Mouse (Mus musculus): Measurements from ENCODE around the gene Scn9a. TPM values are rescaled to one million over a fixed set of nuclear protein-coding genes. Genes with fewer than 3 reads are reported as not detected.
A peak's percentile ranks its signal among the peaks of the same experiment; 100 is the strongest.

Scn9a gene
- polyA plus RNA-seq (2015; fragmentation: Nextera tagmentation; extraction: Ambion mirVana): 0.96 and 1.4 TPM in 2 replicates

DNA sequence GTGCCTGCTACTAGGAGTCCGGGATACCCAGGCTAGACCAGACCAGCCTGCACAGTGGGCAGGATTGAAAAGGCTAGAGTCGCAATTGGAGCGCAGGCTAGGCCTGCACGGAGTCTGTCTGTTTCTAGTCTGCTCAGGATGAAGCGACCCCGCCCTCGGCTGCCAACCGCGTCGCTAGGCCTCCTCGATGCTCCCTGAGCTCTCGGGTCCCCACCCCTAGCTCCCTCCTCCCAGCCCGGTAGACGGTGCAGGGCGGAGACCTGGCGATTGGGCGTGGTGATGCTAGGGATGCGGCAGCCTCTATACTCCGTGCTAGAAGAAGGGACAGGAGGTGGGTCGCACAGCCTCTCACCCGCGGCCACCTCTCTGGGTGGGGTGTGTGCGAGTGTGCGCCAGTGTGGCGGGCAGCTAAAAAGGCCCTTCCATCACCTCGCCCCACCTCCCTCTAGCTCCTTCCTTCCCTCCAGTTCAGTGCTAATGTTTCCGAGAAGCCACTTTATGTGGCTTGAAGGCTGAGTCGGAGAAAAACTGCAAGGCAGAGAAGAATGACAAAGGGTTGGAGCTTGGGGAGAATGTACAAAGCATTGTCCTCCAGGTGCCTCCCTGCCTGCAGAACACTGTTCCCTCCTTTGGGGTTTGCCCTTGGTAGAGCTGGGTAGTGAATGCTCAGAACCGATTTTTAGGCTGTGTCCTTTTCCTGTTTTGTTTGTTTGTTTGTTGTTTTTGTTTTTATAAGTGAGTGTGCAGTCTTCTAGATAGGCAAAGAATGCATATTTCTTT, at the start of gene Scn9a:
Scn9a (minus strand) TSS at position 383 of the 780 bp plus-strand sequence.
- WGBS: 2% methylated on average over 28 of the region's 29 CpGs
- no peak within 1 kb of the TSS for H3K9ac ChIP-seq

DNA sequence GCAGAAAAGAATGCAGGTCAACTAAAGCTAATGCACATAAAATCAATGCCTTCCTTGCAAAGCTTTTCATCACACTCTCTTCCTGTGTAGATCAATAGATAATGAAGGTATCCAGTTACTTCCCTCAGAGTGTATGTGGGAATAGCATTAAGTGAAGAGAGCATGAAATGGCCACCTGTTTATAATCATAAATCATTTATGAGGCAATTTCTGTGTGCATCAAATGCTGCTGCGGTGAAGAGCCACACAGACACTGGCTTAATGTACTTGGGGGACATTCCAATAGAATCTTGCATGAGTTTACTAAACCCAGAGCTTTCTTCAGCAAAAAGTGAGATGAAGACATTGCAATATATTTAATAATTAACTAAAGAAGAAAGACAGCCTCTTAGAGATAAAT, 27.2 kb upstream of the Scn9a start:
- no peak overlapping the region for H3K9ac ChIP-seq
- H3K27ac ChIP-seq: no peak overlapping the region
- no peaks in the 10 kb centered on the region for H3K4me1 ChIP-seq
- H3K4me2 ChIP-seq: no peak overlapping the region
- ATAC-seq (replicated peaks; ENCODE audit: low FRiP score): no peak
- whole genome bisulfite sequencing: 73% methylated on average over 1 of the region's 1 CpGs
- H3K36me3 ChIP-seq: no peaks in the 10 kb centered on the region
- no peaks in the 10 kb centered on the region for H3K27me3 ChIP-seq
- no peak overlapping the region for H3K4me3 ChIP-seq (replicated peaks)
- H3K9me3 ChIP-seq (replicated peaks): no peaks in the 10 kb centered on the region

More for the DNA sequence above, at the start of gene Scn9a:
- Histone ChIP-seq H3K4me3 (replicated peaks) (peak within 1 kb of the TSS; percentile 39), H3K36me3 (no peaks in the 10 kb centered on the region), H3K9me3 (replicated peaks) (no peaks in the 10 kb centered on the region), H3K27ac (no peak within 1 kb of the TSS), H3K4me2 (peak within 1 kb of the TSS; percentile 82), H3K27me3 (peaks cover 14% of the 10 kb centered on the region), H3K4me1 (peaks cover 10% of the 10 kb centered on the region)
- peak; percentile 94 for ATAC-seq (replicated peaks; ENCODE audit: low FRiP score)

DNA sequence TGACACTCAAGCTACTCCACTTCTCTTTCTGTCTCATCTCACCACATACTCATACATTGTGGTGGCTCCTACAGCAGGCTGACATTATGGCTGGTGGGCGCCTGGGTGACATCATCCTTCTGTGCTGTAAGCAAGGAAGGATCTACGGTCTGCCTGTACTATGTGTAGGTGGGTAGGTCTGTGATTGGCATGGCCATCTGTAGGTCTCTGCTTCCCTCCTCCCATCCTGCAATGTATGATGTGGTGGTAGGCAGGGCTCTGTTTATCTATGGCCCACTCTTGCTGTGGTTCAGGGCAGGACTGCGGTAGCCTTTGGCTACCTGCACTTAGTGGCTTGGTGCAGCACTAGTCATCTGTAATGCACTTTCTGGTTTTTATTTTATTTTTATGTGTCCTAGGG, 21.7 kb upstream of the Scn9a start:
- Histone ChIP-seq H3K4me3 (replicated peaks) (no peak overlapping the region), H3K4me1 (no peaks in the 10 kb centered on the region), H3K9ac (no peak overlapping the region), H3K27me3 (no peaks in the 10 kb centered on the region), H3K4me2 (no peak overlapping the region), H3K27ac (no peak overlapping the region), H3K9me3 (replicated peaks) (no peaks in the 10 kb centered on the region), H3K36me3 (no peaks in the 10 kb centered on the region)
- no peak for ATAC-seq (replicated peaks; ENCODE audit: low FRiP score)
- 92% methylated on average over 3 of the region's 3 CpGs for WGBS

DNA sequence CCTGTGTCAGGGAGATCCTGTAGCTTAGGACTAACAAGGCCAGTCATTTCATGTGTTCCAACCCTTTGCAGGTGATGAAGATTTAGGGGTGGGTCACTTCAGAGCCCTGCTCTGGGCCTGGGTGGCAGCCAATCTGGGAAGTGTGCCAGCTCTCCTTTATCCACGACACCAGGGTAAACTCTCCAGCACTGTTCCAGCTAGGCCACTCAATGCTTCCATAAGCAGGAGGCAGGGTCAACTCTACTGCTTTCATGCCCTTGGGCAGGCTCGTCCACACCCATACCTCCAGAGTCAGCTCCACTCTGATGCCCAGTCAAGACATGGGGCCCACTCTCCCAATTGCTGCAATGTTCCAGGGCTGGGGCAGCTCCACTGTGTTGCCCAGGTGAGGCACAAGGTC, 20.7 kb upstream of the Scn9a start:
- Histone ChIP-seq H3K36me3 (no peaks in the 10 kb centered on the region), H3K4me3 (replicated peaks) (no peak overlapping the region), H3K27ac (no peak overlapping the region), H3K4me2 (no peak overlapping the region), H3K9me3 (replicated peaks) (no peaks in the 10 kb centered on the region), H3K9ac (no peak overlapping the region), H3K27me3 (no peaks in the 10 kb centered on the region), H3K4me1 (no peaks in the 10 kb centered on the region)
- WGBS: 75% methylated on average over 2 of the region's 2 CpGs
- ATAC-seq (replicated peaks; ENCODE audit: low FRiP score): 0 out of 2 replicates have a peak, but pooled peaks have one; percentile 22

DNA sequence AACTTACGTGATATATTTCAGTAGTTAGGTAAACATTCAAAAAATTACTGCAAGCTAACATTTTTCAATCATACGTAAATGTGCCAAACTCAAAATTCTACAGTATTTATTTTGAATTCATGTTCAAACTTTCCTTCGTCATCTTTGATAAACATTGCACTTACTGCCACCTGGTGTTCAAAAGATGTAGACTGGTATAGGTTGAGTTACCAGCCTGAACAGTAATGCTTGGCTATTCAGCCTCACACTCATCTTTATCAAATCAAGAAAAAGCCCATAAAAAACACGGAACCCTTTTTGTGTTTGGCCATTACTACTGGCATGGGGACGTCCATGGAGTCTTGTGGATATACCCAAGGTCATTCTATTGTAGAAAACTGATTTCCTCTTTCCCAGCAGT, 9.6 kb upstream of the Scn9a start:
- 35% methylated on average over 5 of the region's 5 CpGs for WGBS

DNA sequence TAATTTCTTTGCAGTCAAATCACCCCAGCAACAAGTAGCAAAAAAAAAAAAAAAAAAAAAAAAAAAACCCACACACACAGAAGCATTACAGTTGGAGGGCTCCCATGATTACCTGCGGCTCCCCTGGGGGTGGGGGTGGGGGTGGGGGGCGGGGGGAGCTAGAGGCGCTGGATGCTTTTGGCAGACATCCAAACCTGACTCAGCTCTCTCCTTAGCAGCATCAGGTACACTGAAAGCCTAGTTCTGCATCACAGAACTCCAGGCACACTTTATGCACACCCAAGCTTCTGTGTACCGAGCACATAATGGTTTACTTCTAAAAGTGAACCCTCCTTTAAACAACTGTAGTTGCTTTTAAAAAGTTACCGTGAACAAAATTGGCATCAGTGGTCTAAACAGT, 2.0 kb downstream of the Scn9a start:
- Histone ChIP-seq H3K9me3 (replicated peaks) (no peaks in the 10 kb centered on the region), H3K4me1 (peaks cover 10% of the 10 kb centered on the region), H3K9ac (no peak overlapping the region), H3K4me2 (no peak overlapping the region), H3K27ac (no peak overlapping the region), H3K27me3 (peaks cover 14% of the 10 kb centered on the region), H3K36me3 (no peaks in the 10 kb centered on the region), H3K4me3 (replicated peaks) (no peak overlapping the region)
- ATAC-seq (replicated peaks; ENCODE audit: low FRiP score): 0 out of 2 replicates have a peak, but pooled peaks have one; percentile 52
- WGBS: 23% methylated on average over 5 of the region's 5 CpGs

More for the DNA sequence above, 9.6 kb upstream of the Scn9a start:
- Histone ChIP-seq H3K36me3 (no peaks in the 10 kb centered on the region), H3K4me3 (replicated peaks) (no peak overlapping the region), H3K4me1 (no peaks in the 10 kb centered on the region), H3K27ac (no peak overlapping the region), H3K9me3 (replicated peaks) (no peaks in the 10 kb centered on the region), H3K4me2 (no peak overlapping the region), H3K27me3 (no peaks in the 10 kb centered on the region), H3K9ac (no peak overlapping the region)
- no peak for ATAC-seq (replicated peaks; ENCODE audit: low FRiP score)

DNA sequence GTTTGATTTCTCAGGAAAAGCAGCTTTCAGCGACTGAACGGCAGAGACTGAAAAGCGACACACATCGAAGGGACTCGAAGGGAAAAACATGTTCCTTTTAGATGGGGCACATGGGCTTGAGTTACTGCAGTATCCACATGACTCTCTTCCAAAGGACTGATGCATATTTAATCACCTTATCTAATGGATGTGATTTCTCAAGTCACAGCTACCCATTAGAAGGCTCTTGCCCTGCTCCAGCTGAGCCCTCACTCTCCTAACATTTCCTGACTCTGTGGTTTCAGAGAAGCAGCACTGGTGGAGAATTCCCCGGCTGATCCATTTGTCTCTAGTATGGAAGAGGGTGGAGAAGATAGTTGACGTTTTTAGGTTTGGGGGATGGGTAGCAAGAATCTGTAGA, 23.7 kb downstream of the Scn9a start:
- Histone ChIP-seq H3K4me2 (no peak overlapping the region), H3K9ac (no peak overlapping the region), H3K4me1 (no peaks in the 10 kb centered on the region), H3K27ac (no peak overlapping the region), H3K9me3 (replicated peaks) (no peaks in the 10 kb centered on the region), H3K27me3 (no peaks in the 10 kb centered on the region), H3K4me3 (replicated peaks) (no peak overlapping the region), H3K36me3 (no peaks in the 10 kb centered on the region)
- ATAC-seq (replicated peaks; ENCODE audit: low FRiP score): no peak
- WGBS: 63% methylated on average over 7 of the region's 7 CpGs

DNA sequence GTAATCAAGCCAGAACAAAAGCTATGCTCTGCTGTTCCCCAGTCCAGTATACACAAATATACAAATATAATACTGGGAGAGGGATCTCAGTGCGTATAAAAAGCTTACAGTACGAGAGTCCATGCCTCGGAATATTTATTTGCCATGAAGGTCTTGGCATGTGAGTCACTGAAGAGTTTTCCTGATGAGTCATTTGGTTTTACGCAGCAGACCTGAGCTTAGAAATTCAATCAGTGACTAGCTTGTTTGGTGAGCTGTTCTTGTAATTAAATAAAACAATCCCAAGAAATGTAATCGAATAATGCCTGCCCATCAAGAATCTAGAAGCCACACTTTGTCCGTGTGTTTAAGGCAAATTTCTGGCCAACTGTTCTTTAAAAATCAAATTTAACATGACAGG, 37.4 kb downstream of the Scn9a start:
- H3K36me3 ChIP-seq: no peaks in the 10 kb centered on the region
- ATAC-seq (replicated peaks; ENCODE audit: low FRiP score): no peak
- no peak overlapping the region for H3K4me3 ChIP-seq (replicated peaks)
- no peaks in the 10 kb centered on the region for H3K9me3 ChIP-seq (replicated peaks)
- H3K27ac ChIP-seq: no peak overlapping the region
- H3K4me1 ChIP-seq: no peaks in the 10 kb centered on the region
- no peak overlapping the region for H3K4me2 ChIP-seq
- 70% methylated on average over 6 of the region's 6 CpGs for WGBS
- no peak overlapping the region for H3K9ac ChIP-seq
- H3K27me3 ChIP-seq: no peaks in the 10 kb centered on the region

DNA sequence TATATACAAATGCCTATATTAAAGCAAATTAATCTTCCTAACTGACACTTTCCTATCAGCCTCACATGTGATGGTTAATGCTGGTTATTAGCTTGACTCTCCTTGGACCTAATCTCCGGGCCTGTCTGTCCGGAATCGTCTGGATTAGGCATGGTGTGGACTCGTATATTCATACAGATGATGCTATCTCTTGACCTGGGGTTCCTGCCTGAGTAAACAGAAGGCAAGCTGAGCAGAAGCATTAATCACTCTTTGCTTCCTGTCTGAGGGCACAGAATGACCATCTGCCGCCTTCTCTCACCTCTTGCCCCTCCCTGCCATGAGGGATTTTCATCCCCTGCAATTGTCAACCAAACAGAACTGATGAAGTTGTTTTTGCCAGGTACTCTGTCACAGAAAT, 38.6 kb downstream of the Scn9a start:
- Histone ChIP-seq H3K4me1 (no peaks in the 10 kb centered on the region), H3K27me3 (no peaks in the 10 kb centered on the region), H3K27ac (no peak overlapping the region), H3K4me3 (replicated peaks) (no peak overlapping the region), H3K9ac (no peak overlapping the region), H3K36me3 (no peaks in the 10 kb centered on the region), H3K4me2 (no peak overlapping the region), H3K9me3 (replicated peaks) (no peaks in the 10 kb centered on the region)
- no peak for ATAC-seq (replicated peaks; ENCODE audit: low FRiP score)
- 39% methylated on average over 5 of the region's 5 CpGs for WGBS

DNA sequence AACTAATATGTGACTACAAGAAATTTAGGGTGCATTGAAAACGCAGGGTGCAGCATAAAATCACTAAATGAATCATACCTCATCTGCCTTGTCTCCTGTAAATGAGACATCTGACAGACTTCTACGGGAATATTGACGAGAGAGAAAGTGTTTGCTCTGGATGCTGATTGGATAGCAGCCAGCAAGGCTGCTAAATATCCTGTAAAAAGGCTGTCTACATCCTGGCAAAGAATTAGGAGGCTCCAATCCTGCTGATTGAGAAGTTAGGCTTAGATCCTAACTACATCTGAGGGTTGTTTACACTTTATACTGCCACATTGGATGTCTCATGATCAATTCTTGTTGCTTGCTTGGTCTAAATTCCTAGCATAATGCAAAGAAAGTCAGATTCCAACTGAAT, 44.6 kb downstream of the Scn9a start:
- ATAC-seq (replicated peaks; ENCODE audit: low FRiP score): no peak
- H3K27ac ChIP-seq: no peak overlapping the region
- H3K4me3 ChIP-seq (replicated peaks): no peak overlapping the region
- no peaks in the 10 kb centered on the region for H3K4me1 ChIP-seq
- 79% methylated on average over 3 of the region's 3 CpGs for WGBS
- no peak overlapping the region for H3K9ac ChIP-seq
- no peaks in the 10 kb centered on the region for H3K27me3 ChIP-seq
- H3K4me2 ChIP-seq: no peak overlapping the region
- H3K9me3 ChIP-seq (replicated peaks): no peaks in the 10 kb centered on the region
- H3K36me3 ChIP-seq: no peaks in the 10 kb centered on the region

DNA sequence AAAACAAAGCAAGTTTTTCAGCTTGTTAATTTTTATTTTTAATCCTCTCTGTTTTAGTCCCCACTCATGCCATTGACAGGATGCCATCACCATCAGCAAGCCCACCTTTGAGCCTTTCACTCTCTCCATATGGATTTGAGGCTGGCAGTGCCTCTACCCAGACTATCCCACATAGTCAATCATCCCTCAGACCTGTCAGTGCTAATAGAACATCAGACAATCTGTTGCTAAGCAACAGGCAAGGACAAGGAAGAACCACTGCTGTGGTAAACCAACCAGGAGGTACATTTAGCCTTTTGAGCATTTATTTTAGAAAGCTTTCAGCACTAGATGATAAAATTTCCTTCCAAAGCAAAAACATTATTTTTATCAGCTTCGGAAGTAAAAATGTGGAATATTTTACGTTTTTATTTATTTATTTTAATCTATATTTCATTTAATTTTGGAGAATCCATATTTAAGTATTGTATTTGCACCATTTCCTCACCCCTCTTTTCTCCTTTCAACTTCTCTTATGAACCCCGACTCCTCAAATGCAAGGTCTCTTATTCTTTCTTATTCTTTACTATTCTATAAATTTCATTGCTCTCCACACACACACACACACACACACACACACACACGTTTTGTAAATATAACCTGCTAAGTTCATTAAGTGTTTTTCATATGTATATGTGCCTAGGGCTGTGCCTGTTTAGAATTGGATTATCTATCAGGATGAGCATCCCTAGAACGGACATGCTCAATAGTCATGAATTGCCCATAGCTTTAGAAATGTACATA, 54.5 kb downstream of the Scn9a start:
- no peak for ATAC-seq (replicated peaks; ENCODE audit: low FRiP score)
- no peaks in the 10 kb centered on the region for H3K36me3 ChIP-seq
- H3K4me1 ChIP-seq: no peaks in the 10 kb centered on the region
- H3K27me3 ChIP-seq: no peaks in the 10 kb centered on the region
- H3K9ac ChIP-seq: no peak overlapping the region
- WGBS: 75% methylated on average over 5 of the region's 5 CpGs
- H3K9me3 ChIP-seq (replicated peaks): no peaks in the 10 kb centered on the region
- H3K27ac ChIP-seq: no peak overlapping the region
- no peak overlapping the region for H3K4me2 ChIP-seq
- no peak overlapping the region for H3K4me3 ChIP-seq (replicated peaks)

DNA sequence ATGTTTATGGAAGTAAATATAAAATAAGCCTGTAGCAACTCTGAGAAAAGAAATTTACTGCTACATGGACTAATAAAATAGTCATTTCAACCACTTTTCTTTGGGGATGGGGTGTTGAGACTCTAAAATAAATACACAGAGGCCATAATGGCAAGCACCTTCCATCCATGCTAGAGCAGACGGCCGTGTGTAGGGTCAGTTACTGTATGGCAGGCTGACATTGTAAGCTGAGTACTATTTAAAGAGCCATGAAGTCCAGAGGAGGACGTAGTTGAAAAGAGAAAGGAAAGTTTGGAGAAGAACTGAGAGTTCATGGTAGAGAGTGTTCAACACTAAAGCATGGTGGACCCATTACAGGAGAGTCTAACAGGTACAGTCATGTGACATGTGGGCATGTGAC, 86.5 kb downstream of the Scn9a start:
- H3K9ac ChIP-seq: no peak overlapping the region
- no peaks in the 10 kb centered on the region for H3K27me3 ChIP-seq
- H3K36me3 ChIP-seq: no peaks in the 10 kb centered on the region
- 51% methylated on average over 3 of the region's 3 CpGs for WGBS
- H3K4me1 ChIP-seq: no peaks in the 10 kb centered on the region
- no peak overlapping the region for H3K27ac ChIP-seq
- H3K4me2 ChIP-seq: no peak overlapping the region
- no peak overlapping the region for H3K4me3 ChIP-seq (replicated peaks)
- no peaks in the 10 kb centered on the region for H3K9me3 ChIP-seq (replicated peaks)
- peak; percentile 83 for ATAC-seq (replicated peaks; ENCODE audit: low FRiP score)

Data from kidney, embryonic 15.5 days (tissue).